Mouse (Mus musculus): ENCODE results near the gene Muc4.

The Muc4 gene

DNA sequence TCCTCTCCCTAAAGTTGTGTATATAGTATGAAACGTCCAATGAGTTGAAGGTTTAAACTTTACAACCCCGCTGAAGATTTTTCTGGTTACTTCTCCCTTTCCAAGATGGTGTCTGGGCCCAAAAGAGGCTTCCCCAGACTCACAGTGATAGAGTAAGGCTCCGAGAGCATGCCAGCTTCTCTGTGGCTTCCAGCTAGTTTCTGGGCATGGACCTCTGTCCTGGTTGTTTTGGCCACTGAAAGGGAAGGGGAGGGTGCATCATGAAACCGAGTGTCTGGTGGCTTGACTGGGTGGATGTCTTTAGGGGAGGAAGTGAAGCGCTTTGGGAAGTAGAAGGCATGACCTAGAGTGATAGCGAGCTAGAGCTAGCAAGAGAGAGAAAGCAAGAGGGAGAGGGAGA lies 29.3 kb downstream of the Muc4 start:
- Histone ChIP-seq H3K9me3 (ENCODE audit: low read length) (0 out of 2 replicates have a peak, but pooled peaks cover 5% of the 10 kb centered on the region), H3K36me3 (ENCODE audit: insufficient read depth, low read length) (no peaks in the 10 kb centered on the region), H3K4me1 (replicated peaks; ENCODE audit: low read depth, low read length) (peaks cover 14% of the 10 kb centered on the region), H3K27me3 (ENCODE audit: insufficient read depth, low read length) (no peaks in the 10 kb centered on the region), H3K4me3 (replicated peaks; ENCODE audit: low read length) (no peak overlapping the region)
- no peak for TF ChIP-seq CTCF (conservative IDR thresholded peaks at IDR 0.05; ENCODE audit: low read length)
- TF ChIP-seq NANOG (IDR thresholded peaks at IDR 0.05; ENCODE audit: borderline replicate concordance, low read length): no peak
- TF ChIP-seq POU5F1 (IDR thresholded peaks at IDR 0.05; ENCODE audit: borderline replicate concordance, low read length): no peak

- peaks cover 13% of the 10 kb centered on the region for H3K4me1 ChIP-seq (replicated peaks; ENCODE audit: low read depth, low read length)
- H3K27me3 ChIP-seq (ENCODE audit: insufficient read depth, low read length): no peaks in the 10 kb centered on the region
- no peaks in the 10 kb centered on the region for H3K36me3 ChIP-seq (ENCODE audit: insufficient read depth, low read length)
- TF ChIP-seq NANOG (IDR thresholded peaks at IDR 0.05; ENCODE audit: borderline replicate concordance, low read length) (no peak), POU5F1 (IDR thresholded peaks at IDR 0.05; ENCODE audit: borderline replicate concordance, low read length) (no peak), CTCF (conservative IDR thresholded peaks at IDR 0.05; ENCODE audit: low read length) (no peak)
- H3K4me3 ChIP-seq (replicated peaks; ENCODE audit: low read length): no peak overlapping the region
- H3K9me3 ChIP-seq (ENCODE audit: low read length): 0 out of 2 replicates have a peak, but pooled peaks cover 5% of the 10 kb centered on the region
Measured at GRCm38 (mm10) chr16:32766904-32767303, 31.2 kb downstream of the Muc4 start.

- Histone ChIP-seq H3K9me3 (ENCODE audit: low read length) (no peaks in the 10 kb centered on the region), H3K27me3 (ENCODE audit: insufficient read depth, low read length) (peaks cover 44% of the 10 kb centered on the region), H3K4me3 (replicated peaks; ENCODE audit: low read length) (no peak overlapping the region), H3K4me1 (replicated peaks; ENCODE audit: low read depth, low read length) (no peaks in the 10 kb centered on the region), H3K36me3 (ENCODE audit: insufficient read depth, low read length) (no peaks in the 10 kb centered on the region)
- TF ChIP-seq NANOG (IDR thresholded peaks at IDR 0.05; ENCODE audit: borderline replicate concordance, low read length): no peak
- no peak for TF ChIP-seq POU5F1 (IDR thresholded peaks at IDR 0.05; ENCODE audit: borderline replicate concordance, low read length)
- no peak for TF ChIP-seq CTCF (conservative IDR thresholded peaks at IDR 0.05; ENCODE audit: low read length)
Measured at GRCm38 (mm10) chr16:32776676-32777075, 41.0 kb downstream of the Muc4 start.

DNA sequence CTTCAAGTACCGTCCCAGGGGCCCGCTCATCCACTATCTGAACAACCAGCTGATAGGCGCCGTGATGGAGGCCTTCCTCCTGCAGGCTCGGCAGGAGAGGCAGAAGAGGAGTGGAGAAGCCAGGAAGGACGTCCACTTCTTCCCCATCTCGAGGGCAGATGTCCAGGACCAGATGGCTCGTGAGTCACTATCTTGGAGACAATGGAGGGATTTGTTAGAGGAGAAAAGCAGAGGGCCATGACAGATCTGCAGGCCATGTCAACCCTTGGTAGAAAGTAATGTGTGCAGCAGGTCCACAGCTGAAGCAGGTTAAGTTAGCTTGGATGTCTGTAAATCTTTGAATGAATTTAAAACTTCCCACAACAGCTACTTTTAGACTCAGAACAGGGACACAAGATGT lies 43.3 kb downstream of the Muc4 start:
- TF ChIP-seq CTCF (conservative IDR thresholded peaks at IDR 0.05; ENCODE audit: low read length): no peak
- Histone ChIP-seq H3K27me3 (ENCODE audit: insufficient read depth, low read length) (peaks cover 46% of the 10 kb centered on the region), H3K4me1 (replicated peaks; ENCODE audit: low read depth, low read length) (no peaks in the 10 kb centered on the region), H3K36me3 (ENCODE audit: insufficient read depth, low read length) (no peaks in the 10 kb centered on the region), H3K9me3 (ENCODE audit: low read length) (no peaks in the 10 kb centered on the region), H3K4me3 (replicated peaks; ENCODE audit: low read length) (no peak overlapping the region)

- Histone ChIP-seq H3K4me1 (replicated peaks; ENCODE audit: low read depth, low read length) (peaks cover 3% of the 10 kb centered on the region; the same call in 1 of the 2 replicates), H3K9me3 (ENCODE audit: low read length) (peaks cover 3% of the 10 kb centered on the region; the same call in 1 of the 2 replicates), H3K27me3 (ENCODE audit: insufficient read depth, low read length) (peaks cover 19% of the 10 kb centered on the region), H3K36me3 (ENCODE audit: insufficient read depth, low read length) (no peaks in the 10 kb centered on the region), H3K4me3 (replicated peaks; ENCODE audit: low read length) (no peak overlapping the region)
- no peak for TF ChIP-seq POU5F1 (IDR thresholded peaks at IDR 0.05; ENCODE audit: borderline replicate concordance, low read length)
- no peak for TF ChIP-seq NANOG (IDR thresholded peaks at IDR 0.05; ENCODE audit: borderline replicate concordance, low read length)
- TF ChIP-seq CTCF (conservative IDR thresholded peaks at IDR 0.05; ENCODE audit: low read length): no peak
Measured at GRCm38 (mm10) chr16:32783324-32784062, 47.8 kb downstream of the Muc4 start.

DNA sequence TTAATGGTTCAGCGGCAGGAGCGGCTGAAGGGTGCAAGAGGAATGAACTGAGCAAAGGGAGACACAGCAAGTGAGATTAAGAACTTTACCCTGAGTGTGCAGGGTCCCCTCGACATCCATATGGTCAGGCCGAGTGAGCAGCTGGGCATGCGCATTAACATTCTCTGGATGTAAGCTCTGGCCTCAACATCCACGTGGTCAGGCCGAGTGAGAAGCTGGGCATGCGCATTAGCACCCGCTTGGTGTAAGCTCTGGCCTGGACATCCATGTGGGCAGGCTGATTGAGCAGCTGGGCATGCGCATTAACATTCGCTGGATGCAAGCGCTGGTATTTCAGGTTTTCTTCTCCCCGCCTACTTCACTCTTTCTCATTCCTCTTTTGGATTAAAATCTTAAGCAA lies 49.2 kb downstream of the Muc4 start:
- Histone ChIP-seq H3K9me3 (ENCODE audit: low read length) (peaks cover 7% of the 10 kb centered on the region; the same call in 1 of the 2 replicates), H3K36me3 (ENCODE audit: insufficient read depth, low read length) (no peaks in the 10 kb centered on the region), H3K27me3 (ENCODE audit: insufficient read depth, low read length) (peaks cover 12% of the 10 kb centered on the region), H3K4me1 (replicated peaks; ENCODE audit: low read depth, low read length) (peaks cover 3% of the 10 kb centered on the region; the same call in 1 of the 2 replicates), H3K4me3 (replicated peaks; ENCODE audit: low read length) (no peak overlapping the region; the same call in 1 of the 2 replicates)
- no peak for TF ChIP-seq NANOG (IDR thresholded peaks at IDR 0.05; ENCODE audit: borderline replicate concordance, low read length)
- no peak for TF ChIP-seq POU5F1 (IDR thresholded peaks at IDR 0.05; ENCODE audit: borderline replicate concordance, low read length)
- TF ChIP-seq CTCF (conservative IDR thresholded peaks at IDR 0.05; ENCODE audit: low read length): no peak

GRCm38 (mm10) chr16:32790056-32790455 lies 54.4 kb downstream of the Muc4 start:
- Histone ChIP-seq H3K9me3 (ENCODE audit: low read length) (peaks cover 7% of the 10 kb centered on the region; the same call in 1 of the 2 replicates), H3K36me3 (ENCODE audit: insufficient read depth, low read length) (no peaks in the 10 kb centered on the region), H3K4me3 (replicated peaks; ENCODE audit: low read length) (no peak overlapping the region), H3K4me1 (replicated peaks; ENCODE audit: low read depth, low read length) (no peaks in the 10 kb centered on the region), H3K27me3 (ENCODE audit: insufficient read depth, low read length) (no peaks in the 10 kb centered on the region; the same call in 1 of the 2 replicates)
- TF ChIP-seq NANOG (IDR thresholded peaks at IDR 0.05; ENCODE audit: borderline replicate concordance, low read length) (no peak), POU5F1 (IDR thresholded peaks at IDR 0.05; ENCODE audit: borderline replicate concordance, low read length) (no peak), CTCF (conservative IDR thresholded peaks at IDR 0.05; ENCODE audit: low read length) (no peak)

DNA sequence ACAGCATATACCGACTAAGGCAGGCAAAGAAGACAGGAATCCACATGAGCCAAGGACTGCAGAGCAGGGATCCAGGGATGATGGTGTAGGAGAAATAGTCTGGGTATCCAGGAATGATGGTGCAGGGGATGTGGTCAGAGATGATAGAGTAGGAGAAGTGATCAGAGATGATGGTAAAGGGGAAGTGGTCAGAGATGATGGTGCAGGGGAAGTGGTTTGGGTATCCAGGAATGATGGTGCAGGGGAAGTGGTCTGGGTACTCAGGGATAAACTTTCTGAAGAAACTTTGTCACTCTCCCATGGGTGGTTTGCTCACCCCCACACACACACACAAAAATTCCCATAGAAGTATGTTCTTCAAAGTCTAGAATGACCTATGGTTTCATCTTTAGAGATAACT lies 59.5 kb downstream of the Muc4 start:
- no peaks in the 10 kb centered on the region for H3K9me3 ChIP-seq (ENCODE audit: low read length)
- H3K4me3 ChIP-seq (replicated peaks; ENCODE audit: low read length): no peak overlapping the region
- H3K36me3 ChIP-seq (ENCODE audit: insufficient read depth, low read length): no peaks in the 10 kb centered on the region
- peaks cover 21% of the 10 kb centered on the region for H3K4me1 ChIP-seq (replicated peaks; ENCODE audit: low read depth, low read length)
- no peaks in the 10 kb centered on the region for H3K27me3 ChIP-seq (ENCODE audit: insufficient read depth, low read length)
- TF ChIP-seq NANOG (IDR thresholded peaks at IDR 0.05; ENCODE audit: borderline replicate concordance, low read length) (no peak), POU5F1 (IDR thresholded peaks at IDR 0.05; ENCODE audit: borderline replicate concordance, low read length) (no peak), CTCF (conservative IDR thresholded peaks at IDR 0.05; ENCODE audit: low read length) (no peak)

Measured in E14TG2a.4 (cell line).